ENCODE assay signal across 18 mouse cellular contexts in the genomic region with DNA sequence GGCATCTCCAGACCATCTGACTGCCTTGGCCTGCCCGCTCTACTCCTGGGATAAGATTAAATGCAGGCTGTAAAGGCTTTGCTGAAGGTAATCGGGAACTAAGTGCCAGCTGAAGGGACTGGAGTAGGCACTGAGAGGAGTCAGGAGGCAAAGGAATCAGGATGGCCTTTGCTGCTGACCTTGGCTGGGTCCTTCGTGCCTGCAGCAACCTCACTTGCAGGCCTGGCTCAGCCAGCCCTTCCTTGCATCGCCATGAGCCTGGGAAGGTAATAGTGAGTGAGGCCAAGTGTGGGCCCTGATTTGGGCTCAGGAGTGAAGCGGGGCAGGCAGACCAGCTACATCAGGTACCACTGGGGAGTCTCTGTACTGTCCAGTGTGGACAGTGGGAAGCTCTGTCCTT. TPM values are rescaled to one million over a fixed set of nuclear protein-coding genes. Genes with fewer than 3 reads are reported as not detected.
DNase-seq lines count a peak whose midpoint lies in the region; ATAC-seq and TF ChIP-seq lines count a peak whose summit lies in the region.
"Had no signal": no experiment of that assay in that cellular context is flagged by ENCODE, and none has a peak within 500 bp of the region (broad histone marks: within the 10 kb centered on the region; RNA-seq: fewer than 3 reads in every experiment).

No protein-coding gene starts in this region.

- H3K4me1 ChIP-seq in neural tube, embryonic 12.5 days = peaks cover 19% of the 10 kb centered on the region
- peaks cover 12% of the 10 kb centered on the region; the same call in 1 of the 2 replicates for H3K4me1 ChIP-seq in forebrain, postnatal 0 days (ENCODE audit: insufficient read depth)
- H3K4me1 ChIP-seq in neural tube, embryonic 15.5 days = peaks cover 65% of the 10 kb centered on the region
- H3K4me1 ChIP-seq in lung, adult 2 months (ENCODE audit: control insufficient read depth, insufficient read depth, low read length) = peaks cover 6% of the 10 kb centered on the region; the same call in 1 of the 2 replicates
- H3K4me1 ChIP-seq: liver, embryonic 13.5 days had no signal

- WGBS in neural tube, embryonic 12.5 days = 85% methylated on average over 5 of the region's 5 CpGs
- WGBS in forebrain, postnatal 0 days = 82% methylated on average over 5 of the region's 5 CpGs
- 84% methylated on average over 5 of the region's 5 CpGs for WGBS in neural tube, embryonic 15.5 days
- WGBS in lung, adult 2 months = 90% methylated on average over 5 of the region's 5 CpGs

- peak overlapping the region; percentile 10; the same call in 1 of the 2 replicates for H3K9ac ChIP-seq in neural tube, embryonic 12.5 days
- H3K9ac ChIP-seq in forebrain, postnatal 0 days = no peak overlapping the region
- H3K9ac ChIP-seq in neural tube, embryonic 15.5 days (replicated peaks) = no peak overlapping the region; the same call in 1 of the 2 replicates
- H3K9ac ChIP-seq: liver, embryonic 13.5 days had no signal

- peaks cover 17% of the 10 kb centered on the region for H3K27me3 ChIP-seq in neural tube, embryonic 12.5 days (replicated peaks)
- no peaks in the 10 kb centered on the region for H3K27me3 ChIP-seq in forebrain, postnatal 0 days (ENCODE audit: insufficient read depth, low read length)
- H3K27me3 ChIP-seq in neural tube, embryonic 15.5 days (replicated peaks) = no peaks in the 10 kb centered on the region

- no peak for TF ChIP-seq POLR2A in lung, adult 2 months (IDR thresholded peaks at IDR 0.05; ENCODE audit: borderline replicate concordance, extremely low read depth, low read depth, low read length)

- H3K4me3 ChIP-seq in neural tube, embryonic 12.5 days = no peak overlapping the region
- H3K4me3 ChIP-seq in forebrain, postnatal 0 days (ENCODE audit: low read depth, low read length) = peak overlapping the region; percentile 76; the same call in 1 of the 2 replicates
- H3K4me3 ChIP-seq in neural tube, embryonic 15.5 days (replicated peaks) = peak overlapping the region; percentile 82
- H3K4me3 ChIP-seq in lung, adult 2 months (replicated peaks; ENCODE audit: extremely low read depth, low read depth, low read length) = no peak overlapping the region
- H3K4me3 ChIP-seq: liver, embryonic 13.5 days; myocyte had no signal

- H3K27ac ChIP-seq in neural tube, embryonic 12.5 days = no peak overlapping the region
- no peak overlapping the region for H3K27ac ChIP-seq in forebrain, postnatal 0 days (ENCODE audit: low read depth, low read length)
- H3K27ac ChIP-seq in neural tube, embryonic 15.5 days (replicated peaks) = no peak overlapping the region
- H3K27ac ChIP-seq: liver, embryonic 13.5 days had no signal

- H3K9me3 ChIP-seq in neural tube, embryonic 12.5 days = no peaks in the 10 kb centered on the region
- no peaks in the 10 kb centered on the region for H3K9me3 ChIP-seq in forebrain, postnatal 0 days (ENCODE audit: low read length)
- H3K9me3 ChIP-seq in neural tube, embryonic 15.5 days (replicated peaks) = no peaks in the 10 kb centered on the region
- H3K9me3 ChIP-seq: liver, embryonic 13.5 days had no signal

- no peak for ATAC-seq in neural tube, embryonic 12.5 days (ENCODE audit: low FRiP score, low read depth)
- ATAC-seq in forebrain, postnatal 0 days = no peak
- ATAC-seq in neural tube, embryonic 15.5 days (ENCODE audit: low FRiP score) = no peak
- no peak for ATAC-seq in erythroid progenitor cell, adult 5-6 weeks (replicated peaks; ENCODE audit: low FRiP score, poor library complexity, severe bottlenecking)

- peak overlapping the region; percentile 85; the same call in 1 of the 2 replicates for H3K4me2 ChIP-seq in neural tube, embryonic 12.5 days (replicated peaks)
- H3K4me2 ChIP-seq in forebrain, postnatal 0 days (ENCODE audit: low read depth) = peak overlapping the region; percentile 96; the same call in 1 of the 2 replicates
- H3K4me2 ChIP-seq in neural tube, embryonic 15.5 days = peak overlapping the region; percentile 92
- H3K4me2 ChIP-seq: liver, embryonic 13.5 days had no signal

- TF ChIP-seq CTCF in forebrain, postnatal 0 days (IDR thresholded peaks at IDR 0.05; ENCODE audit: low read depth) = no peak
- TF ChIP-seq CTCF in lung, adult 2 months (IDR thresholded peaks at IDR 0.05; ENCODE audit: insufficient read depth, low read length) = no peak

- DNase-seq in cerebellum, adult 9-11 months = peak; percentile 28
- no peak for DNase-seq in cerebellum, postnatal 4 days (ENCODE audit: low spot score in 2 of 2)
- DNase-seq in neural tube, embryonic 10.5 days (ENCODE audit: extremely low spot score, low spot score) = no peak
- no peak for DNase-seq in forebrain, postnatal 0 days
- DNase-seq in lung, adult 2 months = no peak
- DNase-seq: B cell, adult 2 months; kidney, adult 8-10 months; liver, embryonic 13.5 days; right cerebral cortex, adult 18-20 months had no signal

- H3K36me3 ChIP-seq in neural tube, embryonic 12.5 days = 0 out of 2 replicates have a peak, but pooled peaks cover 6% of the 10 kb centered on the region
- H3K36me3 ChIP-seq in forebrain, postnatal 0 days (ENCODE audit: insufficient read depth) = 0 out of 2 replicates have a peak, but pooled peaks cover 4% of the 10 kb centered on the region
- 0 out of 2 replicates have a peak, but pooled peaks cover 3% of the 10 kb centered on the region for H3K36me3 ChIP-seq in neural tube, embryonic 15.5 days
- H3K36me3 ChIP-seq: liver, embryonic 13.5 days had no signal

RNA-seq across cellular contexts. Expression of a gene that starts 2.8 kb away (rescaled TPM):
- 132 and 136 TPM in 2 replicates for polyA plus RNA-seq in neural tube, embryonic 12.5 days (2016; fragmentation: Nextera tagmentation; extraction: Ambion mirVana)
- 409 and 465 TPM in 2 replicates for total RNA-seq in forebrain, postnatal 0 days (2014; rRNA removed)
- 381 and 564 TPM in 2 replicates for polyA plus RNA-seq in forebrain, postnatal 0 days (2015; fragmentation: Nextera tagmentation; extraction: Ambion mirVana)
- polyA plus RNA-seq in neural tube, embryonic 15.5 days (2015; fragmentation: Nextera tagmentation; extraction: Ambion mirVana) = 433 and 485 TPM in 2 replicates
- 2.0 and 2.7 TPM in 2 replicates for polyA plus RNA-seq in lung, adult 2 months (2012; rRNA removed)
- 0.36 TPM in 1 of 2 replicates, not detected in the other for total RNA-seq in erythroid progenitor cell, adult 5-6 weeks (2015; ENCODE audit: low replicate concordance)
- total RNA-seq in erythroid progenitor cell, adult 5-6 weeks (2017; ENCODE audit: low replicate concordance) = not detected in 2 replicates

RNA-seq across cellular contexts. Expression of a gene that starts 36.1 kb away (rescaled TPM):
- polyA plus RNA-seq in neural tube, embryonic 12.5 days (2016; fragmentation: Nextera tagmentation; extraction: Ambion mirVana) = not detected in 2 replicates
- total RNA-seq in forebrain, postnatal 0 days (2014; rRNA removed) = not detected in 2 replicates
- polyA plus RNA-seq in forebrain, postnatal 0 days (2015; fragmentation: Nextera tagmentation; extraction: Ambion mirVana) = not detected in 2 replicates
- polyA plus RNA-seq in neural tube, embryonic 15.5 days (2015; fragmentation: Nextera tagmentation; extraction: Ambion mirVana) = not detected in 2 replicates
- not detected in 2 replicates for polyA plus RNA-seq in lung, adult 2 months (2012; rRNA removed)
- total RNA-seq in erythroid progenitor cell, adult 5-6 weeks (2015; ENCODE audit: low replicate concordance) = not detected in 2 replicates
- not detected in 2 replicates for total RNA-seq in erythroid progenitor cell, adult 5-6 weeks (2017; ENCODE audit: low replicate concordance)
- total RNA-seq: ES-E14; gastrocnemius, adult 18-20 months; heart, postnatal 25 days; left cerebral cortex, postnatal 14 days had no signal
- polyA plus RNA-seq: myocyte; testis, adult 2 months had no signal

Comparison
In these comparisons a context has a peak if more than half of its experiments do, and no peak if none do; other contexts are left out.
1. H3K4me3 ChIP-seq: peak in forebrain, postnatal 0 days (single experiment) and neural tube, embryonic 15.5 days (single experiment); none in neural tube, embryonic 12.5 days (single experiment) and lung, adult 2 months (single experiment).
2. RNA of a gene that starts 2.8 kb away (polyA plus RNA-seq): 381 to 564 TPM in forebrain, postnatal 0 days, 433 to 485 TPM in neural tube, embryonic 15.5 days and 132 to 136 TPM in neural tube, embryonic 12.5 days; 2.0 to 2.7 TPM in lung, adult 2 months; every median in the first group is over 10 times any median in the second.
3. Peak in every context shown above with its lines, with median percentiles within 50 percentile points of each other: H3K4me2 ChIP-seq.